Mouse (Mus musculus): ENCODE measurements around the gene Rin2. TPM values are rescaled to one million over a fixed set of nuclear protein-coding genes. Genes with fewer than 3 reads are reported as not detected.

The Rin2 gene
- polyA plus RNA-seq, 1 experiment from 2014 or later = 33.0 TPM

Small RNAs within 50 kb of the gene (microRNA-seq; reads per million reads assigned to microRNA genes)
- not detected for gene Gm25026

Other genes with a start within 250 kb of the Rin2 start
- gene Naa20, start 226.9 kb downstream of the Rin2 start, polyA plus RNA-seq (2015; fragmentation: Nextera tagmentation; extraction: Ambion mirVana) = 168 and 193 TPM in 2 replicates

Data from embryonic facial prominence, embryonic 13.5 days (tissue).